Mouse (Mus musculus): ENCODE results near the gene Bmx. TPM values are rescaled to one million over a fixed set of nuclear protein-coding genes. Genes with fewer than 3 reads are reported as not detected.
A peak's percentile ranks its signal among the peaks of the same experiment; 100 is the strongest.

Bmx gene
- 1 to 10 TPM in 1 of 2 experiments, under 1 TPM in 1; 0.93 to 1.0 TPM for total RNA-seq (2021)
- long read RNA-seq, experiment 1: 0 reads
- long read RNA-seq, experiment 2, partial matches to known transcripts: 1 of 2 reads
- long read RNA-seq, experiment 2, other reads (novel, unspliced or antisense): 0 of 2 reads

GRCm38 (mm10) chrX:164258057-164258456, at the start of gene Bmx:
TSS of gene Bmx (minus strand) at chrX:164258193.
- no peak for DNase-seq (ENCODE audit: low spot score in 2 of 2)
- intact Hi-C loops (cut with DNase I): no loop called here

GRCm38 (mm10) chrX:164306250-164306649, 48.3 kb upstream of the Bmx start:
- DNase-seq (ENCODE audit: low spot score in 2 of 2): no peak
- intact Hi-C loops (cut with DNase I): no loop called here

GRCm38 (mm10) chrX:164291147-164291546, 33.2 kb upstream of the Bmx start:
- intact Hi-C loops (cut with DNase I): no loop called here

GRCm38 (mm10) chrX:164287077-164287476, 29.1 kb upstream of the Bmx start:
- intact Hi-C loops (cut with DNase I): loop anchor here (5.0 kb wide), 1 partner anchor 105 kb away; no protein-coding TSS in a partner anchor

More at GRCm38 (mm10) chrX:164291147-164291546, 33.2 kb upstream of the Bmx start:
- no peak for DNase-seq (ENCODE audit: low spot score in 2 of 2)

GRCm38 (mm10) chrX:164283808-164284207, 25.8 kb upstream of the Bmx start:
- intact Hi-C loops (cut with DNase I): no loop called here
- DNase-seq (ENCODE audit: low spot score in 2 of 2): no peak

More at GRCm38 (mm10) chrX:164287077-164287476, 29.1 kb upstream of the Bmx start:
- DNase-seq (ENCODE audit: low spot score in 2 of 2): peak in 1 of 2 experiments; percentile 9

GRCm38 (mm10) chrX:164280918-164281647, 23.1 kb upstream of the Bmx start:
- no peak for DNase-seq (ENCODE audit: low spot score in 2 of 2)

GRCm38 (mm10) chrX:164275536-164275935, 17.5 kb upstream of the Bmx start:
- intact Hi-C loops (cut with DNase I): no loop called here
- DNase-seq (ENCODE audit: low spot score in 2 of 2): no peak

More at GRCm38 (mm10) chrX:164280918-164281647, 23.1 kb upstream of the Bmx start:
- intact Hi-C loops (cut with DNase I): no loop called here

GRCm38 (mm10) chrX:164270603-164271002, 12.6 kb upstream of the Bmx start:
- intact Hi-C loops (cut with DNase I): no loop called here
- DNase-seq (ENCODE audit: low spot score in 2 of 2): no peak

- intact Hi-C loops (cut with DNase I): no loop called here
- peak; percentile 23 to 43 for DNase-seq (ENCODE audit: low spot score in 2 of 2)
Observed at GRCm38 (mm10) chrX:164269285-164269761, 11.3 kb upstream of the Bmx start, which contains the start of gene Pir. TSS of gene Pir (plus strand) at chrX:164269371.

GRCm38 (mm10) chrX:164264861-164265260, 6.9 kb upstream of the Bmx start:
- intact Hi-C loops (cut with DNase I): no loop called here
- no peak for DNase-seq (ENCODE audit: low spot score in 2 of 2)

GRCm38 (mm10) chrX:164262286-164262685, 4.3 kb upstream of the Bmx start:
- intact Hi-C loops (cut with DNase I): no loop called here
- no peak for DNase-seq (ENCODE audit: low spot score in 2 of 2)

GRCm38 (mm10) chrX:164258662-164259061, 669 bp upstream of the Bmx start:
- intact Hi-C loops (cut with DNase I): no loop called here
- no peak for DNase-seq (ENCODE audit: low spot score in 2 of 2)

GRCm38 (mm10) chrX:164256527-164256926, 1.5 kb downstream of the Bmx start:
- DNase-seq (ENCODE audit: low spot score in 2 of 2): no peak
- intact Hi-C loops (cut with DNase I): no loop called here

- DNase-seq (ENCODE audit: low spot score in 2 of 2): no peak
- intact Hi-C loops (cut with DNase I): no loop called here
Observed at GRCm38 (mm10) chrX:164246722-164247121, 11.3 kb downstream of the Bmx start.

GRCm38 (mm10) chrX:164245714-164246113, 12.3 kb downstream of the Bmx start:
- DNase-seq (ENCODE audit: low spot score in 2 of 2): no peak
- intact Hi-C loops (cut with DNase I): no loop called here

GRCm38 (mm10) chrX:164233380-164233779, 24.6 kb downstream of the Bmx start:
- intact Hi-C loops (cut with DNase I): no loop called here

GRCm38 (mm10) chrX:164221989-164222388, 36.0 kb downstream of the Bmx start:
- no peak for DNase-seq (ENCODE audit: low spot score in 2 of 2)

More at GRCm38 (mm10) chrX:164233380-164233779, 24.6 kb downstream of the Bmx start:
- DNase-seq (ENCODE audit: low spot score in 2 of 2): no peak

GRCm38 (mm10) chrX:164200547-164200946, 57.4 kb downstream of the Bmx start:
- intact Hi-C loops (cut with DNase I): no loop called here
- no peak for DNase-seq (ENCODE audit: low spot score in 2 of 2)

More at GRCm38 (mm10) chrX:164221989-164222388, 36.0 kb downstream of the Bmx start:
- intact Hi-C loops (cut with DNase I): no loop called here

GRCm38 (mm10) chrX:164197679-164198078, 60.3 kb downstream of the Bmx start:
- no peak for DNase-seq (ENCODE audit: low spot score in 2 of 2)
- intact Hi-C loops (cut with DNase I): no loop called here

GRCm38 (mm10) chrX:164189880-164190279, 68.1 kb downstream of the Bmx start:
- intact Hi-C loops (cut with DNase I): no loop called here
- no peak for DNase-seq (ENCODE audit: low spot score in 2 of 2)

GRCm38 (mm10) chrX:164183844-164184243, 74.1 kb downstream of the Bmx start:
- intact Hi-C loops (cut with DNase I): loop anchor here (1.0 to 5.0 kb wide), 2 partner anchors 103 to 216 kb away; no protein-coding TSS in a partner anchor
- DNase-seq (ENCODE audit: low spot score in 2 of 2): peak; percentile 14 to 59
